Mouse (Mus musculus) Muller cell, postnatal 12 days (primary cell): ENCODE data around the gene Ganc.

Experiments
- DNase-seq: peaks from one replicate; pipeline ENCODE4 v3.0.0-alpha.2; 2015; ENCODE audit errors: inconsistent ontology term

Ganc gene

DNA sequence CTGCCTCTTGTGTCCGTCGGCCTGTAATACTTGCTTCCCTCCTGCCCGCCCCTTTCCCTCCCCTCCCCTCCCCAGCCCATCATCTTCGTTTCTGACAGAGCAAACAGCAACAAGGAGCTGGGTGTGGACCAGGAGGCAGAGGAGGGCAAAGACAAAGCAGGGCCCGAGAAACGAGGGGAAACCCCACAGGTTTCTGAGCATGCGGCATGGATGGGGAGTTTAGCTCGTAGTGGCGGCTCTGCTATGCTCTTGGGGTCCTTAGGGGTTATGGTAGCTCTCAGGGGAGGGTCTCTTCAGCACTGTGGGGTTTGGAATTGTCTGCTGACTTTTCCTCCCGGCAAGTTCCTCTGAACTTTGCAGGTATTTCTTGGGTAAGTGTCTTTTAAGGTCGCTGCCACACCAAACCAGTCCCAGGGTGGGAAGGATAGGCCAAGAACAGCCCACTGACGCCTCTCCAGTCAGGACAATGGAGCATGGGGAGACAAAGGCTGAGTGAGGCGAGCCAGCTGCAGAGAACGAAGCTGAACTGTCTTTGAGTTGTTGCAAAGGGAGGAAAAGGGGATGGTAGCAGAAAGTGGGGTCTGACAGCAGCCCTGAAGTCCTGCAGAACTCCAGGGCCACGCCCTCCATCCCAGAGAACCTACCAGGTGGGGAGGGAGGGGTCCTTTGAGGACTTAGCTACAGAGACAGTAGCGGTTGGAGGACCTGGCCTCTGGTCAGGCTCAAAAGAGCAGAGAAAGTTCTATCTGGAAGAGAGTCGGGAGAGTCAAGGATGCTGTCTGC, 97.6 kb downstream of the Ganc start:
- DNase-seq, result no peak

DNA sequence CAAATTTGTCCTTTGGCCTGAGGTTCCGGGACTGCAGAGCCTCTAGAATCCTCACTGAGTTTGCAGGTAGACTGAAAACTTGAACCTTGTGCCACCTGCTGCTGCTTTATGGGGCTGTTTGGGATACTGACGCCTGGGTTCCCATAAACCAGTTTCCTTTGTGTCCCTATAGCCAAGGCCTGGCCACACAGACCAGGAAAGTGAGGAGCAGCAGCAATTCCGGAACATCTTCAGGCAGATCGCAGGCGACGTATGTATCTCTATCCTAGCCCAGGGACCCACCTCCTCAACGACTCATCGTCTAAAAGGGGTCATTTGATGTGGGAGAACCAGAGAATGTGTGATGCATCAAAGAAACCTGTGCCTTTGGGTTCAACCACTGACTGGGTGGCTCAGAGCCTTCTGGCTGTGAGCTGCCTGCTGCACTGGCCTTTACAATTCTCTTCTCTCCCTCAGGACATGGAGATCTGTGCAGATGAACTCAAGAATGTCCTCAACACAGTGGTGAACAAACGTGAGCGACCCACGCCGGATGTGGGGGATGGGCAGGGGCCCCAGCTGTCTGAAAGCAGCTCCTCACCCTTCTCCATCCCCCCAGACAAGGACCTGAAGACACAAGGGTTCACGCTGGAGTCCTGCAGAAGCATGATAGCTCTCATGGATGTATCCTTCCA, 98.4 kb downstream of the Ganc start:
- peak; percentile 26 for DNase-seq

DNA sequence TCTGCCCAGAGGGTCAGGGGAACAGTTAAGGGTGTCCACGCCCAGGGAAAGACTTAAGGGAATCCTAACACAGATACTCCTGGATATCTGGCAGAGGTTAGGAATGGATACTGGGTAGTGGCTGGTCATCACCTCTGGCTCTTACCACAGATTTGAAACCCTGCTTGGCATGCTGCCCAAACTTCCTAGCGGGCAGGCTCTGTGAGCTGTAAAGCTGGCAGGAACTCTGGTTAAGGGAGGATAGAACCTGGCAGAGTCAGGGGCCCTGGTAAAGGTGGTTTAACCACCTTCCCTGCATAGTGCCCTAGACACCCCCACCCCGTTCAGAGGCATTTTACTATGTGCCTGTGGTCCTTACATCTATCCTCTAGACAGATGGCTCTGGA, 98.9 kb downstream of the Ganc start:
- DNase-seq, result peak; percentile 8

DNA sequence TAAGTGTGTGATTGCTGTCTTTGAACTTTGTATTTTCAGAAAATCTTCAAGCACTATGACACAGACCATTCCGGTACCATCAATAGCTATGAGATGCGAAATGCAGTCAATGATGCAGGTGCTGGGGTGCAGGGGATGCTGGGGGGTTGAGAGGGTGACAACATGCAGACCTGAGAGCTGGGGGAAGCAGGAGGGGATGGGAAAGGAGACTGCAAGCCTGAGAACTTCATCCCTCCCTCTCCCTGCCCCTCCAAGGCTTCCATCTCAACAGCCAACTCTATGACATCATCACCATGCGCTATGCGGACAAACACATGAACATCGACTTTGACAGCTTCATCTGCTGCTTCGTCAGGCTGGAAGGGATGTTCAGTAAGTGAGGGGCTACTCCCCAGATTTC, 99.4 kb downstream of the Ganc start:
- DNase-seq, result no peak

DNA sequence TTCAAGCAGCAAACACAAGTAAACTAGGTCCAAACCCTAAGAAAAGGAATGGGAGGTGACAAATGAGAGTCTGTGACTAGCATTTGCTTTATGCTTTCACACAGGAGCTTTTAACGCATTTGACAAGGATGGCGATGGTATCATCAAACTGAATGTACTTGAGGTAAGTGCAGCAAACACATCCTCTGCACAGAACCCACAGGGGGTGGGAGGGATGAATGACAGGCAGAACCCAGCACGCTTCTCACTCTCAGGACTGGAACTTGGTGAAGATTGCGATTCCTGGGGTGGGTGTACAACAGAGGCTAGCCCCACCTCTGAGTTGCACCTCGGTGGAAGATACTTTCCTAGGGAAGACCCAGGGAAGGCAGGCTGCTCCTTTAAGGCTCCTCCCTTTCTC, 100.3 kb downstream of the Ganc start:
- DNase-seq, result no peak
